Mouse (Mus musculus) heart, postnatal 0 days (tissue): Measurements from ENCODE around the gene Coq9. TPM values are rescaled to one million over a fixed set of nuclear protein-coding genes. Genes with fewer than 3 reads are reported as not detected.

Experiments used
- ATAC-seq: fragments of 200-750 bp; cut with Nextera tagmentation; 2 replicates; pipeline ENCODE4 v1.8.0; 2017; ENCODE audit warnings: low read depth, moderate number of reproducible peaks, moderate library complexity; ENCODE audit not compliant: insufficient read depth
- DNase-seq: peaks from one replicate; pipeline ENCODE4 v3.0.0-alpha.2; 2016; ENCODE audit warnings: low spot score
- H3K27ac ChIP-seq: fragments of 300-500 bp; sonication (generic); 2 replicates; pipeline ENCODE4 v1.5.1; 2014; ENCODE audit warnings: low read depth, mild to moderate bottlenecking
- H3K27me3 ChIP-seq: fragments of 300-500 bp; sonication (generic); 2 replicates; pipeline ENCODE4 v1.6.1; 2014; ENCODE audit warnings: low read length, mixed read lengths; ENCODE audit not compliant: control insufficient read depth, insufficient read depth
- H3K36me3 ChIP-seq: fragments of 300-500 bp; sonication (generic); replicated peaks from 2 replicates; pipeline ENCODE4 v1.6.1; 2014; ENCODE audit warnings: low read length, mixed read lengths; ENCODE audit not compliant: control insufficient read depth, insufficient read depth
- H3K4me1 ChIP-seq: fragments of 300-500 bp; sonication (generic); 2 replicates; pipeline ENCODE4 v1.6.1; 2014; ENCODE audit warnings: antibody characterized with exemption; ENCODE audit not compliant: control insufficient read depth, insufficient read depth
- H3K4me2 ChIP-seq: fragments of 300-500 bp; sonication (generic); 2 replicates; pipeline ENCODE4 v1.6.1; 2014; ENCODE audit warnings: low read depth, mild to moderate bottlenecking, low read length, moderate library complexity
- H3K4me3 ChIP-seq: fragments of 300-500 bp; sonication (generic); 2 replicates; pipeline ENCODE4 v1.5.1; 2014; ENCODE audit warnings: low read depth, low read length
- H3K9ac ChIP-seq: fragments of 300-500 bp; sonication (generic); replicated peaks from 2 replicates; pipeline ENCODE4 v1.6.1; 2014; ENCODE audit warnings: low read depth, low read length, mixed read lengths
- H3K9me3 ChIP-seq: fragments of 300-500 bp; sonication (generic); replicated peaks from 2 replicates; pipeline ENCODE4 v1.6.1; 2016; ENCODE audit warnings: low read length; ENCODE audit not compliant: control insufficient read depth
- CTCF ChIP-seq: IDR thresholded peaks from 2 replicates; pipeline ENCODE4 v1.5.1; 2016; ENCODE audit warnings: antibody characterized with exemption, control low read depth, low read depth
- EP300 ChIP-seq: IDR thresholded peaks from 2 replicates; pipeline ENCODE4 v1.6.1; 2016; ENCODE audit warnings: antibody characterized with exemption, low read depth
- WGBS: fragments of 180-500 bp; shearing (Covaris S2); extraction: QIAGEN DNeasy Blood & Tissue Kit; methylation state at CpG from one replicate; pipeline ENCODE4 v1.1.7; 2014; 5-methylcytosine and 5-hydroxymethylcytosine counted together
- polyA plus RNA-seq: library from polyadenylated mRNA; unstranded; fragments of >200 nt; fragmentation: Nextera tagmentation; extraction: Ambion mirVana; gene quantifications from 2 replicates; pipeline ENCODE4 v1.2.1, GENCODE M21; 2015
- total RNA-seq: library from RNA; depleted of rRNA; stranded (reverse); fragments of >200 nt; gene quantifications from 2 replicates; pipeline ENCODE4 v1.2.3, GENCODE M21; 2014; ENCODE audit warnings: low replicate concordance; rRNA removed

The Coq9 gene
- total and polyA plus RNA-seq, 2 experiments from 2014 or later, result 290 to 677 TPM

GRCm38 (mm10) chr8:94900617-94901016, 62.5 kb downstream of the Coq9 start:
- Histone ChIP-seq H3K4me1 (peaks cover 43% of the 10 kb centered on the region), H3K9ac (no peak overlapping the region), H3K9me3 (no peaks in the 10 kb centered on the region), H3K4me3 (no peak overlapping the region), H3K4me2 (peak overlapping the region; percentile 34), H3K36me3 (peaks cover 17% of the 10 kb centered on the region), H3K27ac (peak overlapping the region; percentile 88), H3K27me3 (no peaks in the 10 kb centered on the region)
- DNase-seq, result peak; percentile 72
- TF ChIP-seq EP300, result no peak
- TF ChIP-seq CTCF, result no peak
- peak; percentile 38 for ATAC-seq
- WGBS, result 6% methylated on average over 6 of the region's 6 CpGs

GRCm38 (mm10) chr8:94901031-94901430, 62.9 kb downstream of the Coq9 start:
- ATAC-seq (peak; percentile 39; the same call in 1 of the 2 replicates), DNase-seq (no peak)
- peak overlapping the region; percentile 34 for H3K4me2 ChIP-seq
- H3K9me3 ChIP-seq, result no peaks in the 10 kb centered on the region
- H3K36me3 ChIP-seq, result peaks cover 21% of the 10 kb centered on the region
- H3K9ac ChIP-seq, result no peak overlapping the region
- TF ChIP-seq EP300, result no peak
- no peak for TF ChIP-seq CTCF
- H3K4me3 ChIP-seq, result no peak overlapping the region
- 12% methylated on average over 5 of the region's 5 CpGs for WGBS
- peaks cover 44% of the 10 kb centered on the region for H3K4me1 ChIP-seq
- H3K27ac ChIP-seq, result peak overlapping the region; percentile 88
- H3K27me3 ChIP-seq, result no peaks in the 10 kb centered on the region

- no peaks in the 10 kb centered on the region for H3K27me3 ChIP-seq
- H3K4me2 ChIP-seq, result no peak overlapping the region
- no peaks in the 10 kb centered on the region for H3K9me3 ChIP-seq
- 76% methylated on average over 12 of the region's 12 CpGs for WGBS
- no peak for DNase-seq
- H3K27ac ChIP-seq, result no peak overlapping the region
- H3K36me3 ChIP-seq, result peaks cover 41% of the 10 kb centered on the region
- H3K4me3 ChIP-seq, result no peak overlapping the region
- no peak overlapping the region for H3K9ac ChIP-seq
- no peak for ATAC-seq
- H3K4me1 ChIP-seq, result peaks cover 43% of the 10 kb centered on the region
- TF ChIP-seq EP300, result no peak
- TF ChIP-seq CTCF, result no peak
Observed at GRCm38 (mm10) chr8:94903709-94904108, 65.6 kb downstream of the Coq9 start.

Other genes with a start within 250 kb of the Coq9 start
- 13.6 and 22.7 TPM in 2 replicates for gene Rspry1, start 236.4 kb upstream of the Coq9 start, total RNA-seq
- 15.8 and 16.9 TPM in 2 replicates for gene Rspry1, start 236.4 kb upstream of the Coq9 start, polyA plus RNA-seq
- gene Fam192a, start 236.3 kb upstream of the Coq9 start, total RNA-seq, result 13.9 and 17.4 TPM in 2 replicates
- 30.4 and 37.9 TPM in 2 replicates for gene Fam192a, start 236.3 kb upstream of the Coq9 start, polyA plus RNA-seq
- gene Arl2bp, start 171.7 kb upstream of the Coq9 start, total RNA-seq, result 160 and 223 TPM in 2 replicates
- gene Arl2bp, start 171.7 kb upstream of the Coq9 start, polyA plus RNA-seq, result 110 and 125 TPM in 2 replicates
- gene Pllp, start 142.0 kb upstream of the Coq9 start, total RNA-seq, result 1.7 and 5.0 TPM in 2 replicates
- gene Pllp, start 142.0 kb upstream of the Coq9 start, polyA plus RNA-seq, result 0.21 and 0.36 TPM in 2 replicates
- 1.7 TPM in 1 of 2 replicates, not detected in the other for gene Ccl22, start 92.7 kb upstream of the Coq9 start, total RNA-seq
- not detected in 2 replicates for gene Ccl22, start 92.7 kb upstream of the Coq9 start, polyA plus RNA-seq
- 2.3 and 6.2 TPM in 2 replicates for gene Cx3cl1, start 66.3 kb upstream of the Coq9 start, total RNA-seq
- 3.3 and 4.1 TPM in 2 replicates for gene Cx3cl1, start 66.3 kb upstream of the Coq9 start, polyA plus RNA-seq
- not detected in 2 replicates for gene Ccl17, start 27.9 kb upstream of the Coq9 start, total RNA-seq
- 0.25 TPM in 1 of 2 replicates, not detected in the other for gene Ccl17, start 27.9 kb upstream of the Coq9 start, polyA plus RNA-seq
- gene Ciapin1, start within 50 bp of the Coq9 start, total RNA-seq, result 41.6 and 80.6 TPM in 2 replicates
- 84.0 and 92.2 TPM in 2 replicates for gene Ciapin1, start within 50 bp of the Coq9 start, polyA plus RNA-seq
- 96.3 and 112 TPM in 2 replicates for gene Polr2c, start 19.1 kb downstream of the Coq9 start, total RNA-seq
- gene Polr2c, start 19.1 kb downstream of the Coq9 start, polyA plus RNA-seq, result 117 and 121 TPM in 2 replicates
- gene Dok4, start 38.0 kb downstream of the Coq9 start, total RNA-seq, result 43.4 and 59.1 TPM in 2 replicates
- 27.7 and 28.7 TPM in 2 replicates for gene Dok4, start 38.0 kb downstream of the Coq9 start, polyA plus RNA-seq
- 12.4 and 24.7 TPM in 2 replicates for gene Ccdc102a, start 79.8 kb downstream of the Coq9 start, total RNA-seq
- 10.1 and 10.6 TPM in 2 replicates for gene Ccdc102a, start 79.8 kb downstream of the Coq9 start, polyA plus RNA-seq
- gene Adgrg5, start 85.4 kb downstream of the Coq9 start, total RNA-seq, result 0.12 TPM in 1 of 2 replicates, not detected in the other
- 0.08 and 0.15 TPM in 2 replicates for gene Adgrg5, start 85.4 kb downstream of the Coq9 start, polyA plus RNA-seq
- gene Adgrg1, start 136.4 kb downstream of the Coq9 start, total RNA-seq, result 8.0 and 19.2 TPM in 2 replicates
- 5.6 and 6.6 TPM in 2 replicates for gene Adgrg1, start 136.4 kb downstream of the Coq9 start, polyA plus RNA-seq
- gene Adgrg3, start 179.4 kb downstream of the Coq9 start, total RNA-seq, result 4.4 and 5.4 TPM in 2 replicates
- 2.7 and 2.8 TPM in 2 replicates for gene Adgrg3, start 179.4 kb downstream of the Coq9 start, polyA plus RNA-seq
- not detected in 2 replicates for gene Drc7, start 216.8 kb downstream of the Coq9 start, total RNA-seq
- 0.12 TPM in 1 of 2 replicates, not detected in the other for gene Drc7, start 216.8 kb downstream of the Coq9 start, polyA plus RNA-seq
- 10.7 and 20.5 TPM in 2 replicates for gene Katnb1, start 242.9 kb downstream of the Coq9 start, total RNA-seq
- gene Katnb1, start 242.9 kb downstream of the Coq9 start, polyA plus RNA-seq, result 8.2 and 10.2 TPM in 2 replicates